Mouse (Mus musculus) skeletal muscle tissue, adult 2 months (tissue): ENCODE results near the gene Adora3.

Source experiments
- DNase-seq: peaks from one replicate; pipeline ENCODE4 v3.0.0-alpha.2; 2012; ENCODE audit warnings: low read depth, low spot score

Adora3 gene

DNA sequence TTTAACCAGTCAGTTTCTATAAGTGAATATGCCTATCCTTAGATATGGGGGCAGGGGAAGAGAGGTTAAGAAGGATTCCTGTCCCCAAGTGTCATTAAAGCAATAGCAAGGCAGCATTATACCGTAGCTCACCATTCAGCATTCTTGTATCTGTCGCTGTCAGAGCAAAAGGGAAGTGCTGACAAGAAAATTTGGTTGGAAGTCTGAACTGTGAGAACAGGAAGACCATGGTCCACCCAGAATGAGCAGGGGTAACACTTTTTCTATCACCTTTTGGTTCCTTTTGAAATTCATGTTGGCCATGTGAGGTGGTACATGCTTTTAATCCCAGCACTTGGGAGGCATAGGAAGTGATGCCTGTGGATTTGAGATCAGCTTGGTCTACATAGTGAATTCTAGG is 60.4 kb downstream of the Adora3 start:
- no peak for DNase-seq

DNA sequence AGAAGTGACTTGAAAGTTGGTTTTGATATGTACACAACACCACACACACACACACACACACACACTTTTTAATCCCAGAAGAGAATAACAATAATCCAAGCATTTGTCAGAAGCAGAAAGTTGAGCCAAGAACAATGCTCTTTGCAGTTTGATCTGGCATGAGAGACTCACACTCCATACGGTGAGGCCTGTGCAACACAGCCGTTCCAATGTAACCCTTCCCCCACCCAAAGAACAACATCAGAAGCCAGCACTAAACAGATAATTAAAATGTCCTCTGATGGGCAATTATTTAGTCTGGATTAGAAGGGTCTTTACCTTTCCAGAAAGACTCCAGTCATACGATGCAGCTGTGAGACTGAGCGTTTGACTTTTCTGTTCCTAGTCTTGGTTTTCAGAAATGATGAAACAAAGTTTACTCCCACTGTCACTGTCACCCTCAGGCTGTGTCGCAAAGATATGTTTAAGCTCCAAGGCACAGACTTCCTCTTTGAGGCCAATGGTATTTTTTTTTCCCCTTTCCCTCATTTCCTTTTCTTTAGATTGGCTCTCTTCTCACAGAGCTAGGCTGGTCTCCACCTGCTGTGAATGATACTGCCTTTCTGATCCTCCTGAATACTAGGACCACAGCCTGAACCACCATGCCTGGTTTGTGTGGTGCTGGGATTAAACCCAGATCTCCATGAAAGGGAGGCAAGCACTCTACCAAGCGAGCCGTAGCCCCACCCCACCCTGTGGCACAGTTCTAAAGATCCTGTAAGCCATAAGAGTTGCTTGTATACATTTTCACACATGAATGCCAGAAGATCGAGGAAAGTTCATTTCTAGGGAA is 61.8 kb downstream of the Adora3 start, which contains the start of gene I830077J02Rik:
TSS of gene I830077J02Rik (minus strand) at position 425 of the 832 bp plus-strand sequence.
- no peak for DNase-seq

DNA sequence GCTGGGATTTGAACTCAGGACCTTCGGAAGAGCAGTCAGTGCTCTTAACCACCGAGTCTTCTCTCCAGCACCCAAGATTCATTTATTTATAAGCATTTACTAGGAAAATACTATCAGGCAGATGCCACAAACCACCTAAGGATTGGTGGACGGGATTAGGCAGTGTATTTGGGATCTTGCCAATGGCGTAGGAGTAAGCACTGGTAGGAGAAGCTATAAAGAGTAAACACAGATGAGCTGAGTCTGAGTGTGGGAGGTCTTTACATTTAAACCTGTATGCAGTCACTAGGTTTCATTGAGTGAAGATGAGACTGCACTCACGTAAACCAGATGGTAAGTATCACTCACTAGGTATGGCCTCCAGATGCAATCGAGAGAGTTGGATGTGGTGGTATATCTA is 63.3 kb downstream of the Adora3 start:
- no peak for DNase-seq

DNA sequence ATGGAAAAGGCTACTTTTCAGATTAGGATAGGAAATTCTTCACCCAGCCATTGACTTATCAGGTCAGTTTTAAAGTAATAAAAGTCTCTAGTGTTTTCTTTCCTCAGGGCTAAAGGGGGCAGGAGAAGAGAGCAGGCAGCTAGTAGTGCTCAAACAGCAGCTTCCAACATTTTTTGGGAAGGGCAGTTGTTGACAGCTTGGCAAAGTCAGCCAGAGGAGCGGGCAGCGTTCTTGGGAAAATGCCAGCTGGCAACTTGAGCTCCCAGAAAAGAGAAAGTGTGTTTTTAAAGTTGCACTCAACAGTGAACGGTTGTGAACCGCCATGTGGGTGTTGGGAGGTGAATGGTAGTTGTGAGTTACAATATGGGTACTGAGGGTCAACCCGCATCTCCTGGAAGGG is 64.4 kb downstream of the Adora3 start:
- DNase-seq: no peak

DNA sequence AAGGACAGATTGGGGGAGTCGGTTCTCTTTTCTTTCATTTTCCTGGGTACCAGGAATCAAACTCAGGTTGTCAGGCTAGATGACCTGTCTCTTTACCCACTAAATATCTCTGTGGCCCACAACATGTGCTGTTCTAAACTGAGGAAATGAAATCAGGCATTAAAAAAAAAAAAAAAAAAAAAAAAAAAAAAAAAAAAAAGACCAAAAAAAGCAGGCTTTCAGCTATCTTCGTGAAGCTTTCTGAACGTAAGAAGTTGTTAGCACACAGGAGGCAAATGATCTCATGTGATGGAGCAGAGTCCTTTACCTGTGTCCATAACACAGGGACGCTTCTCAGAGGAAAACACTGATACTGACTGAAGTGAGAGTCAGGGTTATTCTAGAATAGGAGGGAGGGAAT is 65.5 kb downstream of the Adora3 start:
- no peak for DNase-seq

DNA sequence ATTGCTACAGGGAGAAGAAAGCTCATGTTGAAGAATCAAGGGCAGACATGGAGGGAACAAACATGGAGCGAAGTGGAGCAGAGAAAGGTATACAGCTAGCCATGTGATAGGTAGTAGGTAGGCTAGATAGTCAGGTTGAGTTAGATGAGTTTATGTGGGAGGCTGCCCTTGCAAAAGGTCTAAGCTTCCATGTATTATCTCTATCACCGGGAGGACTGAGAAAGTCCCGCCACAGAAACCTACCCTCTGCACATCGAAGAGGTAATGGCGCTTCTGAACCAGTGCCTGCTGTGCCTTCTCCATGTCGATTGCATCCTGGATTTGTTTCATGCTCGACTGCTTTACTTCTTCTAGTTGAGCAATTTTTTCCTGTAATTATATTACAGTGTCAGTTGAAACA is 80.7 kb downstream of the Adora3 start:
- no peak for DNase-seq

DNA sequence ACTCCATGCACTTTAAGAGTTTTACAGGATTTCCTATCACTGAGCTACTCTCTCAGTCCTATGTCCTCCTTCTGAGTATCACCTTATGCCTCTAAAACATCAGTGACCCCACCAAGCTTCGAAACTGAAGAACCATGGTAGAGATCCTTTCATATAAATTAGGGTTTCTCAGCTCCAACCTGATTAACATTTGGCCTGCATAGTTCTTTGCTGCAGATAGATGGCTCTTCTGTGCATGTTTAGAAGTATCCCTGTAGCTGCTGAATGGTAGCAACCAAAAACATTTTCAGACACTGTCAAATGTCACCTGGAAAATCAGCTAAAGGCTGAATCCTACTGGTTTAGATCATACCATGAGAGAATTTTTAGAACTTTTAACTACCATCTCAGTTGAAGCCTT is 86.6 kb downstream of the Adora3 start:
- DNase-seq: no peak

DNA sequence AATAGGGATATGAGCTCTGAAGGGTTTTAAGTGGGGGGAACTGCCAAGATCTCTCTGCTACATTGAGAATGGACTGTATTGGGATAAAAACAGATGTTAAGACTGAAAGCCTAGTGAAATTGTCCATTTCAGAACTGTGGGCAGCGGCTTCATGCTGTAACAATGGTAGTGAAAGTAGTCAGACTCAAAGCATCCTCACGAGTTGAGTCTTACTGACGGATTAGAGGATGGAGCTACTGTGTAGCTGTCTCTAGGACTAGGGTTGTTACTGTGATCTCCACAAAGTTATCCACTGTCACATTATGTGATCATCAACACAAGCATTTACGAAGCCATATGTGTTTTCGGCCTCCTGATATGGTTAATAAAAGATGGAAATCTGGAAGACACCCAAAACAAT is 87.5 kb downstream of the Adora3 start:
- DNase-seq: no peak
